Mouse (Mus musculus): Measurements from ENCODE around the gene Tpra1. TPM values are rescaled to one million over a fixed set of nuclear protein-coding genes. Genes with fewer than 3 reads are reported as not detected.

Gene Tpra1
- polyA plus RNA-seq, 1 experiment from 2014 or later, result 39.8 TPM

GRCm38 (mm10) chr6:88890832-88891231, 11.2 kb upstream of the Tpra1 start:
- no peak overlapping the region for H3K4me2 ChIP-seq
- no peaks in the 10 kb centered on the region for H3K9me3 ChIP-seq
- H3K27ac ChIP-seq (replicated peaks), result no peak overlapping the region
- WGBS, result 83% methylated on average over 7 of the region's 7 CpGs
- peaks cover 100% of the 10 kb centered on the region for H3K36me3 ChIP-seq
- H3K27me3 ChIP-seq (replicated peaks), result no peaks in the 10 kb centered on the region
- no peak overlapping the region for H3K4me3 ChIP-seq
- H3K9ac ChIP-seq, result no peak overlapping the region
- no peak for ATAC-seq (ENCODE audit: extremely low read depth, insufficient number of reproducible peaks, low FRiP score, low TSS enrichment)
- peaks cover 7% of the 10 kb centered on the region; the same call in 1 of the 2 replicates for H3K4me1 ChIP-seq

- Histone ChIP-seq H3K4me2 (no peak overlapping the region), H3K4me3 (no peak overlapping the region), H3K27ac (replicated peaks) (no peak overlapping the region), H3K4me1 (peaks cover 26% of the 10 kb centered on the region), H3K36me3 (peaks cover 86% of the 10 kb centered on the region), H3K9ac (no peak overlapping the region), H3K27me3 (replicated peaks) (no peaks in the 10 kb centered on the region), H3K9me3 (no peaks in the 10 kb centered on the region)
- no peak for ATAC-seq (ENCODE audit: extremely low read depth, insufficient number of reproducible peaks, low FRiP score, low TSS enrichment)
- WGBS, result 58% methylated on average over 5 of the region's 5 CpGs
Measured at GRCm38 (mm10) chr6:88893559-88893958, 8.5 kb upstream of the Tpra1 start.

- Histone ChIP-seq H3K9me3 (no peaks in the 10 kb centered on the region), H3K4me3 (no peak overlapping the region), H3K36me3 (peaks cover 62% of the 10 kb centered on the region), H3K4me2 (0 out of 2 replicates have a peak overlapping the region, but pooled peaks have one; percentile 92), H3K27me3 (replicated peaks) (no peaks in the 10 kb centered on the region), H3K9ac (no peak overlapping the region), H3K4me1 (peaks cover 36% of the 10 kb centered on the region), H3K27ac (replicated peaks) (no peak overlapping the region)
- ATAC-seq (ENCODE audit: extremely low read depth, insufficient number of reproducible peaks, low FRiP score, low TSS enrichment), result no peak
- WGBS, result 76% methylated on average over 6 of the region's 6 CpGs
Measured at GRCm38 (mm10) chr6:88895943-88896342, 6.1 kb upstream of the Tpra1 start.

DNA sequence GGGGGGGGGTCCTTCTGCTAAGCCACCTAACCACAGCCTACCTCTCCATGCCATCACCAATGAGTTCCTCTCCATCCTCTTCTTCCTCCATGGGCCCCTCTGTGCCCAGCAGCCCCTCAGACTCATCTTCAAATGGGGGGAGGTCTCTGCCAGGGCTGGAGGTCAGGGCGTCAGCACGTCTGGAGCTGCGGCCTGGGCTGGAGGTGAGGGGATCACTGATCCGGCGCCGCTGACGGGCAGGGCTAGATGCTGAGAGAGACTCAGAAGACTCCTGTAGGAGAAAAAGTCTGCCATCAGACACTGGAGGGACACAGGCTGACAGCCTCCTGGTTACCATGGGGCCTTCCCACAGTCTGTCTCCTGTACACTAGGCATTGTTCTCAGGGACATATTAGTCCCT, 4.8 kb upstream of the Tpra1 start:
- no peaks in the 10 kb centered on the region for H3K27me3 ChIP-seq (replicated peaks)
- H3K4me2 ChIP-seq, result peak overlapping the region; percentile 92
- H3K4me1 ChIP-seq, result peaks cover 43% of the 10 kb centered on the region
- peaks cover 49% of the 10 kb centered on the region for H3K36me3 ChIP-seq
- WGBS, result 62% methylated on average over 7 of the region's 7 CpGs
- H3K9ac ChIP-seq, result peak overlapping the region; percentile 78
- H3K27ac ChIP-seq (replicated peaks), result peak overlapping the region; percentile 32; the same call in 1 of the 2 replicates
- peak overlapping the region; percentile 85 for H3K4me3 ChIP-seq
- H3K9me3 ChIP-seq, result no peaks in the 10 kb centered on the region
- no peak for ATAC-seq (ENCODE audit: extremely low read depth, insufficient number of reproducible peaks, low FRiP score, low TSS enrichment)

GRCm38 (mm10) chr6:88898534-88899048, 3.5 kb upstream of the Tpra1 start, which contains the start of gene Mcm2:
Mcm2 (minus strand) TSS chr6:88898780.
- Histone ChIP-seq H3K36me3 (peaks cover 35% of the 10 kb centered on the region), H3K9ac (peak within 1 kb of the TSS; percentile 95), H3K4me2 (peak within 1 kb of the TSS; percentile 92), H3K4me1 (peaks cover 52% of the 10 kb centered on the region), H3K27me3 (replicated peaks) (no peaks in the 10 kb centered on the region), H3K27ac (replicated peaks) (peak within 1 kb of the TSS; percentile 84), H3K4me3 (peak within 1 kb of the TSS; percentile 85), H3K9me3 (no peaks in the 10 kb centered on the region)
- under 1% methylated on average over 33 of the region's 33 CpGs for WGBS
- peak; percentile 59 for ATAC-seq (ENCODE audit: extremely low read depth, insufficient number of reproducible peaks, low FRiP score, low TSS enrichment)

- peaks cover 30% of the 10 kb centered on the region for H3K36me3 ChIP-seq
- peak overlapping the region; percentile 42 for H3K27ac ChIP-seq (replicated peaks)
- H3K9me3 ChIP-seq, result no peaks in the 10 kb centered on the region
- peak overlapping the region; percentile 92 for H3K4me2 ChIP-seq
- H3K27me3 ChIP-seq (replicated peaks), result no peaks in the 10 kb centered on the region
- ATAC-seq (ENCODE audit: extremely low read depth, insufficient number of reproducible peaks, low FRiP score, low TSS enrichment), result no peak
- H3K4me1 ChIP-seq, result peaks cover 57% of the 10 kb centered on the region
- WGBS, result 55% methylated on average over 4 of the region's 4 CpGs
- H3K4me3 ChIP-seq, result peak overlapping the region; percentile 85
- peak overlapping the region; percentile 95 for H3K9ac ChIP-seq
Measured at GRCm38 (mm10) chr6:88899086-88899485, 3.0 kb upstream of the Tpra1 start.

DNA sequence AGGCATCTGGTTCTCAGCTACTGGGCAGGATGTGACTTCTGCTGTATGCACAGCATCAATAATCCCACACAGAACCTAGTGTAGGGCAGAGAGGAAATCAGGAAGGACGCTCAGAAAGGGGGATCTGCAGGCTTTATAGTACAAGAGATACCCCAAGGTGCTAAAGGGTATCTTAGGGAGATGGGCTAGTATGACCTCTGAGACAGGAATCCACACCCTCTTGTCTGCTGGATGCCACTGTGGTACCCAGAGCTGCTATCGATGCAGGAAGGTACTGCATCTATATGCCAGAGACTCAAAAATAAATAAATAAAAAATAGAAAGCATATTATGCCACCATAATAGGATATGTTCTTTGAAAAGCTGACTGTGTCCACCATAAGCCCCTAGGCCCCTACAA, 2.4 kb upstream of the Tpra1 start:
- 83% methylated on average over 2 of the region's 2 CpGs for WGBS
- H3K9me3 ChIP-seq, result no peaks in the 10 kb centered on the region
- peak overlapping the region; percentile 56; the same call in 1 of the 2 replicates for H3K9ac ChIP-seq
- H3K4me2 ChIP-seq, result no peak overlapping the region
- peaks cover 25% of the 10 kb centered on the region for H3K36me3 ChIP-seq
- peaks cover 62% of the 10 kb centered on the region for H3K4me1 ChIP-seq
- no peak overlapping the region for H3K27ac ChIP-seq (replicated peaks)
- ATAC-seq (ENCODE audit: extremely low read depth, insufficient number of reproducible peaks, low FRiP score, low TSS enrichment), result no peak
- no peak overlapping the region for H3K4me3 ChIP-seq
- no peaks in the 10 kb centered on the region for H3K27me3 ChIP-seq (replicated peaks)

DNA sequence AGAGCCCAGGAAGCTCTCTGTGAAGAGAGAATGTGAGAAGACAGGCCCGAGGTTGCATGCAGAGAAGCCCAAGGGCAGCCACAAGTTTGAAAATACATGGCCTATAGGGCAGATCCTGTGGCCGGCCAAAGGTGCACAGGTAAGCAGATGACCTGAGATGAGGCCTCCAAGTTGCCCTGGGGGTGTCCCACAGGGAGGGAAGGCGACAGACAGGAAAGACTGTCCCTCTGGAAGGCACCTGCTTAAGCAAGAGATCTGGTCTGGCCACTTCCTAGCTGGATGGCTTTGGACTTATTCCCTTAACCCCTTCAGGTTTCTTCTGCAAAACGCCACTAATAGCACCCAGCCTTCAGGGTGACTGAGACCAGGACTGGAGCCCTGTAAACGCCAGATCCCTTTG, 580 bp upstream of the Tpra1 start:
- Histone ChIP-seq H3K4me3 (peak overlapping the region; percentile 91), H3K4me1 (peaks cover 67% of the 10 kb centered on the region), H3K27ac (replicated peaks) (peak overlapping the region; percentile 97), H3K4me2 (peak overlapping the region; percentile 94), H3K9ac (peak overlapping the region; percentile 91), H3K9me3 (no peaks in the 10 kb centered on the region), H3K27me3 (replicated peaks) (no peaks in the 10 kb centered on the region), H3K36me3 (peaks cover 7% of the 10 kb centered on the region)
- 4% methylated on average over 5 of the region's 5 CpGs for WGBS
- no peak for ATAC-seq (ENCODE audit: extremely low read depth, insufficient number of reproducible peaks, low FRiP score, low TSS enrichment)

- peak overlapping the region; percentile 91 for H3K4me3 ChIP-seq
- peak overlapping the region; percentile 94 for H3K4me2 ChIP-seq
- ATAC-seq (ENCODE audit: extremely low read depth, insufficient number of reproducible peaks, low FRiP score, low TSS enrichment), result no peak
- WGBS, result 83% methylated on average over 5 of the region's 5 CpGs
- no peaks in the 10 kb centered on the region for H3K9me3 ChIP-seq
- H3K27ac ChIP-seq (replicated peaks), result no peak overlapping the region
- H3K36me3 ChIP-seq, result peaks cover 12% of the 10 kb centered on the region
- H3K27me3 ChIP-seq (replicated peaks), result no peaks in the 10 kb centered on the region
- H3K4me1 ChIP-seq, result peaks cover 62% of the 10 kb centered on the region
- peak overlapping the region; percentile 91 for H3K9ac ChIP-seq
Measured at GRCm38 (mm10) chr6:88903708-88904107, 1.7 kb downstream of the Tpra1 start.

DNA sequence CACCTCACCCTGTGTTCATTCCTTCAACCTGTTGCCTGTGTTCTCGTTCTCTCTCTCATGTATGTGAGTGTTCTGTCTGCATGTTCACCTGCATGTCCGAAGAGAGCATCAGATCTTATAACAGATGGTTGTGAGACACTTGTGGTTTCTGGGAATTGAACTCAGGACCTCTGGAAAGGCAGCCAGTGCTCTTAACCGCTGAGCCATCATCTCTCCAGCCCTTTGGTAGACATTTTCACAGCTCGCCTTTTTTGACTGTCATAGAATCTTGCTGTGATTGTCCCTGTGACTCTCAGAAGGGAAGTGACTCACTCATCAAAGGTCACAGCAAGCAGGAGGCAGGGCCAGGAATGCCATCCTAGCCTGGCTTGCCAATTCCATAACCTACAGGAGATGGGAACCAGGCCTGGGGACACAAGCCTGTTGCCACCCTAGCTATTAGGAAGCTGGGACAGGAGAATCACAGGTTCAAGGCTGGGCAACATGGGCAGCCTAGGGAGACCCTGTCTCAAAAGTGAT, 2.5 kb downstream of the Tpra1 start:
- Histone ChIP-seq H3K4me3 (peak overlapping the region; percentile 91; the same call in 1 of the 2 replicates), H3K4me1 (peaks cover 55% of the 10 kb centered on the region), H3K4me2 (peak overlapping the region; percentile 94), H3K9me3 (no peaks in the 10 kb centered on the region), H3K36me3 (peaks cover 20% of the 10 kb centered on the region), H3K27me3 (replicated peaks) (no peaks in the 10 kb centered on the region), H3K27ac (replicated peaks) (no peak overlapping the region; the same call in 1 of the 2 replicates), H3K9ac (no peak overlapping the region)
- WGBS, result 70% methylated on average over 4 of the region's 4 CpGs
- ATAC-seq (ENCODE audit: extremely low read depth, insufficient number of reproducible peaks, low FRiP score, low TSS enrichment), result no peak

DNA sequence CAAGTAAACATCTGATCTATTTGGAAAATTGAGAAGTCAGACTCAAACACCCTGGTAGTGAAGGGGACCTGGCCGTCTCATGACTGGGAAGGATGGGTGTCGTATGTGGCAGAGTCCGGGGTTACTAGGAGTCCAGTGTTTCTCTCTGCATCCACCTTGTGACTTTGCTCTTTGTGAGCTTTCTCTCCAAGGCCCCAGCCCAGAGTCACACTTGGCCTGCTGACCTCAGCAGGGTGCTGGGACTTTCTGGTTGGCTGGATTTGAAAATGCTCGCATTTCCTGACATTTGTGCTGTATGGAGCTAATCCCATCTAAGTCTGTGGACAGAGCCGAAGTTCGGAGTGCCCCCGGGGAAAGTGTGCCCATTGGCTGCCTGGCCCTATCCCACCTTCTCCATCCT, 3.0 kb downstream of the Tpra1 start:
- H3K4me1 ChIP-seq, result peaks cover 55% of the 10 kb centered on the region
- ATAC-seq (ENCODE audit: extremely low read depth, insufficient number of reproducible peaks, low FRiP score, low TSS enrichment), result no peak
- H3K27me3 ChIP-seq (replicated peaks), result no peaks in the 10 kb centered on the region
- peak overlapping the region; percentile 94 for H3K4me2 ChIP-seq
- peak overlapping the region; percentile 10; the same call in 1 of the 2 replicates for H3K9ac ChIP-seq
- H3K36me3 ChIP-seq, result peaks cover 25% of the 10 kb centered on the region
- no peak overlapping the region for H3K27ac ChIP-seq (replicated peaks)
- WGBS, result 81% methylated on average over 7 of the region's 7 CpGs
- H3K4me3 ChIP-seq, result no peak overlapping the region
- H3K9me3 ChIP-seq, result no peaks in the 10 kb centered on the region
